Mouse (Mus musculus) layer of hippocampus, postnatal 10 days (tissue): ENCODE measurements at regions not wholly inside any gene's neighbourhood (a gene's known extent, or its start where the extent isn't known, plus 50 kb on each side); places are given as distances from the start of the nearest gene placed in this dataset.

ENCODE experiments used
- DNase-seq, 2 experiments: peaks; one replicate each; pipeline ENCODE4 v3.0.0; 2021; ENCODE audit warnings: low spot score in 2 of 2

DNA sequence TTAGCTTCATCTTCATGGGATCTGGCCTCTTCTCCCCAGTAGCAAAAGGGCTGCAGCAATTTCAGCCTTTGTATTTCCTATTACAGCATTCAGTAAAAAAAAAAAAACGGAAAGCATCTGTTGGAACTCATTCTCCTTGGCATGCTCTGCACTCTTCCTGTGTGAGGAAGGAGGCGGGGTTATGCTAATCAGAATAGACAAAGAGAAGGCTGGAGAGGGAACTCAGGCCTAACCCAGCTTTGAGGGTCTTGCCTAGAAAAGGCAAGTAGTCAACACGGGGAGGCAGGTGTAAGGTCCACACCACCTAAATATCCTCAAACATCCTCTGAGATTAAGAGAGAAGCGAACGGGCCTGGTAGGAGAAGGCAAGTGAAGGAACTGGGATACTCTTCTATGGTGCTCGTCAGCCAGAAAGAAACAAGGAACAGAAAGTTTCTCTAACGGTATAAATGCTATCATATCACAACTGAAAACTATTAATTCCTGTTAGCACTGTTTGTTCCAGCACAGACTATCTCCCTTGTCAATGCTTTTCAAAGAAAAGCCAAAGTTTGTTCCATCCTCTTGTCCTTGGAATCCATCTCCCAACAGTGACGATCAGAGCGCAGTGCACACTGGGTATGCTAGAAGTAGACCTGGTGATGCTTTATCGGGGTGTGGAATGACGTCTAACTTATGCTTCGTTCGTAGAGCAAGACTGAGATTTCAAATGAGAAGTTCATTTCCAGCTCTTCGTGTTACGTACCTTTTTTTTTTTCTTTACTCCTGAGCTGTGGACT is 98.9 kb downstream of the Kctd12 start:
- DNase-seq: no peak

DNA sequence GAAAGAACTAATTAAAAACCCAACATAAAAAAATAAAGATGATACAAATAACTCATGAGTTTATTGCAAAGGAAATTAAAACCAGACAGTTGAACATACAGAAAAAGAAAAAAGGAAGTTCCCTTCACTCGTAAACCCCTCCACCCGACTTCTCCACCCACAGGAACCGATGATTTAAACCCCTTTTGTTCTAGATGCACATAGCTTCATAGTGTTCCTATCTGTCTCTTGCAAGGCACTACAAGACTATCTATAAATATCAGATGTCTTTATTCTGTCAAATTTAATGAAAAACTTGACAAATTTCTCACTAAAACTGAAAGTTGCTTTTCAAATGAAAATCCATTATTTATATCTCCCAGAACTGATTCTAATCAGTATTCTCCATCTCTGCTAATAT is 100.2 kb downstream of the Kctd12 start:
- no peak for DNase-seq

DNA sequence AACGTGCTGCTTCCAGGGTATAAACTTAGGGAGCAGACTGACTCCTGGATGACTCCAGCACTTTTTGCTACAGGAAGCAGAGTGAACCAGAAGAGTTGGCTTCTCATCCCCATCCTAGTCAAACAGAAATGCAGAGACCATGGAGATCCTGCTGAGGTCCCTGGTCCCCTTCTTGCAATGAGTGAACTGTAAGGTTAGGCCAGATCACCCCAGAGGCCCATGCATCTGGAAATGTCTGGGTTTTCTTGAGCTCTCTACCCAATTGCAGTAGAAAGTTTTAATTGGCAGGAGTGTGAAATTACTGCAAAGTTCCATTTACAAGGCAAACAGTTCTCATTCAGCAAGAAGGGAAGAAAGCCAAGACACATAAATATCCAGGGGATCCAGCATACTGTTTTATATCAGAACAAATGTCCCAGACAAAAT is 101.8 kb downstream of the Kctd12 start:
- no peak for DNase-seq

DNA sequence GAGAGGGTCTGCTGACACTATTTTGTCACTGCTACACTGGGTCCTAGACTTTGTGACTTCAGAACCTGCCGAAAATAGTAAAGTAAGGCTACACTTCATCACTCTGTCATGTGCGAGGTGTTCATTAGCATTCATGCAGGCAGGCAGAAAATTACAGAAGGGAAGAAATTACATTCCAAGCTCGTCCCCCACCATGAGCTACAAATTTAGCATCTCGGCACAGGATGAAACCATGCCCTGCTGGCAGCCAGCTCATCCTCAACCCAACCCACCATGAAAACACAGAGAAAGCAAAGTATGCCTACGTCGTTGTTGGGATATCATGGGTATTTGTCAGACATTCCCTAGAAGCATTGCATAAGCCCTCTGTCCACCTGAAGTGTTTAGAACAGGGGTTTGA is 103.9 kb downstream of the Kctd12 start:
- no peak for DNase-seq

DNA sequence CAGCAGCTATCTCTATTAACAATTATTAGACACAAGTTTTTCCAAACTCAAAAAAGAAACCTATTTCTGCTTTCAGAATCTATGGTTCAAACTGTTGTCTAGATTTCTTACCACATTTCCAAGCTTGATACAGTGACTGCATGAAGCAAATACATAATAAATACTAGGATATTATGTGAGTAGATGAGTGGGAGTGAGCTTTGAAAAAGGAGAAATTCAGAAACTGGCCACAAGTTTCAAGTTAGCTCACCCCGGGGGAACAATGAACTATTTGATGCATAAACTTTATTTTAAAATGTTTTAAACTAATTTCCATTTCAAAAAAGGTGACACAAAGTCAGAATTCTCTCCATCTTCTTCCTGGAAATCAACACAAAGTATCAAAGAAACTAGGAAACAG is 114.3 kb downstream of the Kctd12 start:
- DNase-seq: no peak

DNA sequence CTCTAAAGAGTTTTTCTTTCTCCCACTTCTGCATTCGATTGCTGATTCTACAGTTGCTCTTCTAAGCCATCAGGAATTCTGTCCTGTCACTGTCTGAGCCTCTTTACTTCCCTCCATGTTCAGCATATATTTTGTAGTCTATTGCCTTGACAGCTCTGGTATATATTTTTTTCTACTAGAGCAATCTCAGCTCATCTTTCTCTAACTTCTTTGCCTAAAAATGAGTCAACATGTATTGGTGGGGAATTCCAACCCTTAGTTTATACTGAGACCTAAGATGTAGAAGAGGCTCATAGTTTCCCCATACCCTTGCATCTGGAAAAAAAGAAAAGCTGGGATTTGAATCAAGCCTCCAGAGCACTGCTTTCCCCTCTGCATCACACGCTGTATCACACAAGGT is 114.7 kb downstream of the Kctd12 start:
- no peak for DNase-seq

DNA sequence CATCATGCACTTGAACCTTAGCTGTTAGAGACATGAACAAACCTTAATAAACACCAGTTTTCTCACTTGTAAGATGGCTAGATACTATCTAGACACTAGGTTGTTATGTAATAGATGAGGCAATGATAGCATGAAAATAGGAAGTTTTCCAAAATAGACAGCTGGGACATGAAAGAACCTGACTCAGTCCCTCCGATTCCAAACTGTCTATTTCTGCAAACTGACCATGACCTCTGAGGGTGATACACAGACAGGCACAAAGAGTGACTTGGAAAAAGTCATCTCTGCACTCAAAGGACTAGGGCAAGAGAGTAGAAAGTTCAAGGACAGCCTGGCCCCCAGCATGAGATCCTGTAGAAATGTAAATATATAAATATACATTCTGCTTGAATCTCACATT is 115.9 kb downstream of the Kctd12 start:
- DNase-seq: no peak

DNA sequence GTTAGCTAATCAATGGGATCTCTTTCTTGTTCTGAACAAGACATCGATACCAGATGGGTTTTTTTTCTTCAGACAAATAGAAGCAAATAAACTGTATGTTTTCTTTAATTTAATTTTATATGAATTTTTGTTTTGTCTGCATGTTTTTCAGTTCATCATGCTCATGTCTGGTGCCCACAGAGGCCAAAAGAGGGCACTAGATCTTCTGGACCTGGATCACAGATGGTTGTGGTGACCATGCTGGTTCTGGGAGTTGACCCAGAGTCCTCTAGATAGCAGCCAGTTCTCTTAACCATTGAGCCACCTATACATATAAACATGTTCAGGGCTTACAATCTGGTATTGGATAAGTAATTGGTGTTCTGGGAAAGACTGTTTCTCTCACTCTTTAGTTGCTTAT is 120.7 kb downstream of the Kctd12 start:
- no peak for DNase-seq

DNA sequence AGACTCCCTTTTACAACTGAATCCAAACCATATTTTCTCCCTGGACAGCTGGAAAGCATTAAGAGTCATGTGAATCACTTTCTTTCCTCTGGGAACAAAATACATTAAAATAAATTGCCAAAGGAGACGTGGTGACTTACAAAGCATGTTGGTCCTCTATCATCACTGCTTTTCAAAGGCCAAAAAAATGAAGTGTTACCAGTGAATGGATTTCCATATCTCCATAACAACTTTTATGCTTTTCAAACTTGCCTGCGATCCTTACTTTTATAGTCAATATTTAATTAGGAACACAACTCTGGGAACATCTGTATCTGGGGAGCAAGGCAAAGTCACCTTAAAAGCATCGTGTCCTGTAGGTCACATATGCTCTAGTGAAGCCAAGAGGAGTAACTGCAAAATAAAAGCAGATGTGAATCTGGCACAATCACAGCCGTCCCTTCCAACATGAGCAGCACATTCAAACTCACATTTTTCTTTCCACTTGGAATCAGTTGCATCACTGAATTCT is 123.0 kb downstream of the Kctd12 start:
- DNase-seq: no peak

DNA sequence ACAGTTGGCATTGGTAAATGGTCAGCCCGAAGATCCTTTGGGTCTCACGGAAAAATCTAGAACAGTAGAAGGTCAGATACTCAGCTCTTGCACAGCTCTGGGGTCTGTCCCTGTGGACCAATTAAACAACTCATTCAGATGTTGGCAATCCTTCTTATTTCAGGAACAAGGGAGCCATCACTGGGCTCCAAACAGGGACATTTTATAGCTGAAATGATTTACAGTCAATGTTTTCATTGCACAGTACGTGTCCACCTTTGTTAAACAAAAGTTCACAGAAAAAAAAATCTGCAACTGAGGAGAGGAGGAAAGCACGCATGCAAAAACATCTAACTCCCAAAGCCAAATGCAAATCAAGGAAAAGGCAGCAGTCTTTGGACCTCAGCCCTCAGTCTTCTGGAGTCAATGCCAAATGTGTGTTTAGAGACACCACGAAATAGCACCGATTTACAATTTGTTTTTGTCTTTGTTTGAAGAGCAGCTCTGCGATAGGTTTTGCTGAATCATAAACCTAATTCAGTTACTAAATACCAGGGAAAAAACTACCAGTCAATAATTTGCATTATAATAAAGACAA is 127.1 kb downstream of the Kctd12 start:
- DNase-seq: no peak

DNA sequence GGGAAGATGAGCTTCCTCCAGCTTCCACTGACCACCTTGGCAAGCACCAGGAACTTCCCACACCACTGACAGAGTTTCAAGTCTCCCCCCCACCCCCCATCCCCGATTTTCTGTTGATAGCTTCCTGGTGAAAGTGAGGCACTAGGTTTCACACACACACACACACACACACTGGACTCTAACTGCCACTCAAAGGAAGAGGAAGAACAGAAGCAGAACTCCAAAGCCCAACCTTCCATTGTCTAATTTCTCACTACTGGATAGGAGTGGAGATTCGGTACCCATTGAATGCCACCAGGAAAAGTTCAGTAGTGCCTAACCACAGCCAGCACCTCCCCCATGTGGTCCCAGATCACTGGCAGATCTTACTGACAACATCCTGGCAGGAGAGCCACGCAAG is 138.7 kb downstream of the Kctd12 start:
- no peak for DNase-seq

DNA sequence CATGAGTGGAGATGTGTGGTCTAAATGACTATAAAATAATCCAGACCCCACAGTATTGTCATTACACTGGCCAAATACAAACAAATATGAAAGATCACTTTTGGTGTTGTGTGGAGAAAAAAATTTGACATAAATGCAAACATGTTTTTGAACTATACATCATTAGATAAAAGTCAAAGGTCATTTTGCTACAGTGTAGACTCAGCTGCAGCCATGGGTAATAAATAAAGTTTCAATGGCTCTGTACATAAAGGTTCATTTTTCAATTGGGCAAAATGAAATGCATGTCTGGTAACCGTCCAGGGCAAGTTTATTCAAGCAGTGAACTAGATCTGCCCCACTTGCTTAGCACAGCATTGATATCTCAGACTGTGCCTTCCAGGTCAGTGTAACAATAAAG is 144.8 kb downstream of the Kctd12 start:
- DNase-seq: no peak

DNA sequence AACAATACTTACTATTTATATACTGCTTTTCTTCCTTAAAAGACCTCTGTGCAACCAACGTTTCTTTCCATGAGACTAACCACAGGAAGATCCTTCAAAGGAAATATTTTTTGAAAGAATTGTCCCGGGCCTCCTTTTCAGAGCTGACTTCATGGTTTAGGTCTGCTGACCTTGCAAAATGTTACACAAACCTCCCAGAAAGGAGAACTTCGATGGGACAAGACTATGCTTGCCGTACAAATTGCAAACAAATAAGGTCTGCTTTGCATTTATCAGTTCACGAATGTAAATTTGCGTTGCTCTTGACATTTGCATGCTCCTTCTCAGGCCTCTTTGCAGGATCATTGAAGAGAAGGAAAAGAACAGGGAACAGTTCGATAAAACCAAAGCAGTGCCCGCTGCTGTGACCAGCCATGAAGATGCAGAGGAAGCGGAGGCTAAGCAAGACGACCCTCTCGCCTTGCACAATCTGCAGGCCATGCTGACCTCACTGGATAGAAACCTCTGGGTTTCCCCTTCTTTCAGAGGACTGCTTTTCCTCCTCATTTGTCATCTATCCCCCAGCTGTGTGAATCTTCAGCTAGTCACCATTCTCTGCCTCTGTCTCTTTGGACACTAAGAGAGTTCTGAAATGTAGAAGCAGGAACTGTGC is 147.2 kb downstream of the Kctd12 start:
- DNase-seq: no peak

DNA sequence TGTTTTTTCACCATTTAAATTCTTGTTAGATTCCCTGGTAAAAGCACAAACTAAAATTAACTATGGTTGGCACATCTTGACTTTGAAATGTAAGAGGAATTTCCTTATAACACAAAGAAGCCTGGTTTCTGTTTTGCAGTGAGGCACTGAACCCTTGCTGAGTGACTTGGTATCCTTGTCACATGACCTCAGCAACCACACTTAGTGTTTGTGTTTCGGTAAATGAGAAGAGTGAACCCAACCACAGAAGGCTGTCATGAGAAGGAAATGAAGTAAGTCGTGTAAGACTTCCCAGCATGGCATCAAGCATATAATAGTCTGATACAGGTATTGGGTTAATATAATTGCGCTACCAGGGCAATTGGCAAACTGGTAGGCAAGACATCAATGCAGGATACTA is 154.0 kb downstream of the Kctd12 start:
- DNase-seq: no peak

DNA sequence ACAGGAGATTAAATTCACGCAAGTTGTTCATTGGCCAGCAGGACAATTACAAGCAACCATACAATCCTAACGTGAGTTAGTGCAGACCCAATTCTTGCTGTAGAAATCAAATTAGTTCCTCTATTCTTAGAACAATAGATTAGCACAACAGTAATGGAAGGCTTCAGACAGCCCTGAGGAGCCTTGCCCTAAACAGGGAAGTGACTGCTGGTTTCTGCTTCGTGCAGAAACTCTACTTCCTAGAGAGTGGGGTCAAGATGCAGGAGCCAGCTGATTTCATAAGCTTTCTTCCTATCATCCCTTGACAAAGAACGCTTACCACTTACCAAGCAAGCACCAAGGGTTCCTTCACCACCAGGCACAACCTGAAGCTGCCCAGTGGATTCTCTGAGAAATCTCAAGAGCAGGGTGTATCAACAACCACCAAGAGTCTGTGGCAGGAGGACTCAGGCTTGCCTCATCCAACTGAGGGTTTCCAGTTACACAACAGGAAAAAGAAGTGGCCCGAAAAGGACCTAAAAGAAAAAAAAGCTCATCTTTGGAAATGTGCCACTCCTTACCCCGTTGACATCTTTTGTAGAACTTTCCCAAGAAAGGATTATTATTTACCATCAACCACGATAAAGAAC is 154.6 kb downstream of the Kctd12 start:
- no peak for DNase-seq

DNA sequence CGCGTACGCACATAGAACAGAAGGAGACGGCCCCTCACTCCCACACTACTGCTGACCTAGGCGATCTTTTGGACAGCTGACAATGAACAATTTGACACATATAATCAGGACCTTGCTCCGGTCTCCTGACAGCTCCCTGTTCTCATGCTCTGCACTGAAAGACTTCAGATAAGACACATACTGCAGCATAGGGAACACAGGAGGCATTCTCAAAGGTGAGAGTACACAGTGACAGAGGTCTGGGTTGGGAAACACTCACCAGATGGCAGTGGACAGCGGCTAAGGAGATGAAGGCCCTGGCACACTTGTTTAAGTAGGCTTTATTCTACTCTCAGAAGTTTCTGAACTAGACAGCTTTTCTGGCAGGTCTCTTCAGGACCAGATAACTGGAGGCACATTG is 156.9 kb downstream of the Kctd12 start:
- no peak for DNase-seq

DNA sequence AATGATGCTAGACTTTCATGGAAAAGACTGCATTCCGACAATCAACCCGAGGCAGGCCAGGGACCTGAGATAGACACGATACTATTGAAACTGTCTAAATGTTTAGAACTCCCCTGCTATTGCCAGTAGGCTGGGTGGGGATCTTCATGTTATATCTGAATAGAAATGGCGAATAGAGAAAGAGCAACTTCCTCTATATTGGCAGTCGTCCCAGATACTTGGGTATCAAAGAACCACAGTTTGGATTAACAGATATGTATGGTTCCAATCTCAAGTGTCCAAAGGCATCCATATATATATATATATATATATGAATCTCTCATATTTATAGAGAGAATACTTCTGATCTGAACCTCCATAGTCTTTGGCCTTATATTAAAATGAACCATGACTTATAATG is 161.8 kb downstream of the Kctd12 start:
- DNase-seq: no peak

DNA sequence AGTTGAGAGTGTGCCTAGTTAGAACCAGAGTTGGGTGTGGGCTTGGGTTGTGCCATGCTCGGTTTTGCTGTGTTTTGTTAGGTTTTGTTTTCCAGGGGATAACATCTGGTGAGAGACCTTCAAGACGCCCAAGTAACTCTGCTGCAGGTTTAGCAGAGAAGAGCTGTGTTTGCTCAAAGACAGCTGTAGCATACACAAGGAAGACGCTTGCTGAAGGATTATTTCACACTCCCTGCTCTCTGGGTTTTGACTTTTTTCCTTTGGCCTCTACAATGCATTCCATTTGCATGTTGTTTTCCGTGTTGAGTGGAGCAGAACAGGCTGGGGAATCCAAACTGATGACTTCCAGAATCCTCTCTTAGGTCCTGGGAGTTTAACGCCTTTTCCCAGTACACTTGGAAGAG is 170.8 kb downstream of the Kctd12 start:
- no peak for DNase-seq

DNA sequence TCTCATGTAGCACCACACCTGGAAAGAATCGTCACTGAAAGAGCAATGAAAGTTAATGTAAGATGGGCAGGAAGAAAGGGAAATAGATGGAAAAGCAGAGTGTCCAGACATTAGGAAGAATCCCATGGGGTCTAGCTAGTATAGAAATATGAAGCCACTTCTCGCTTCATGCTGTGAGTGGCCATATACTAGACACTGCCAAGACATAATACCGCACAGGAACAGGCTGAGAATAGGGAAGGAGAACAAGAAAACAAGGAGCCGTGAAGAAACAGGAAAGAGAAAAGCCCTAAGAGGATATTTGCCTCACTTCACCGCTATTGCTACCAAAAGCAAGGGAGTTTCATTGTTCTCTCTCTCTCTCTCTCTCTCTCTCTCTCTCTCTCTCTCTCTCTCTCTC is 171.4 kb downstream of the Kctd12 start:
- DNase-seq: no peak

DNA sequence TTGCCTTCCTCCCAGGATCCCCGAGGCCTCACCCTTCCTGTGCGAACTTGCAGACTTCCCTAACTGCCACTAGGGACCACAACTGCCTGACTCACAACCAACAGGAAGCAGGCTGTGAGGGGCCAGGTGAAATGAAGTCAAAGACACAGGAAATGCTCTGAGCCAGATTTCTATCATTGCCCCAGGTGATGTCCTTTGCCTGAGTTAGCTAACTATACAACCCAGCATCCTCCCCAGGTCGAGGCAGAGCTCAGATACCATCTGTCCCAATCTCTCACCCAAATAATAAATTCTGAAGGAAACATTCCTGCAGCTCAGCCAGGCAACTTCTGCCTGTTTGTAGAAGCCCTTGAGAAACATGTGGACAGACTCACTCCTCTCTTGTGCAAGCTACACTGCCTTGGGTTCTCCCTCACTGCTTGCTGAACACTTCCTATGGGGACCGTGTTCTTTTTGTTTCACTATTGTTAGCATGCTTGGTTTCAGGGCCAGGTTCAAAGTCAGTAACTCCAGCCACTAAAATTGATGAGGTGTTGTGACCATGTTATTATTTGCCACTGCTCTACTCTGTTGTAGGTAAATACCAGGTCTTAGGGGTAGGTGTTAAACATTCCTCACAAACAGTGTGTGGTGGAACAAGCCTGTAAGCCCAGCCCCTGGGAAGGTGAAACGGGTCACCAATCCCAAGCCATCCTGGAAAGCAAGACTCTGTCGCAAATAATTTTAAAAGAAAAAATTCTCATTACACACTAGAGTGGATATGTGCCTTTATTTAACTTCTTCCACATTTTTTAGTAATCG is 172.1 kb downstream of the Kctd12 start:
- no peak for DNase-seq
